14 mouse cellular contexts compared by ENCODE assay signal in the genomic region with DNA sequence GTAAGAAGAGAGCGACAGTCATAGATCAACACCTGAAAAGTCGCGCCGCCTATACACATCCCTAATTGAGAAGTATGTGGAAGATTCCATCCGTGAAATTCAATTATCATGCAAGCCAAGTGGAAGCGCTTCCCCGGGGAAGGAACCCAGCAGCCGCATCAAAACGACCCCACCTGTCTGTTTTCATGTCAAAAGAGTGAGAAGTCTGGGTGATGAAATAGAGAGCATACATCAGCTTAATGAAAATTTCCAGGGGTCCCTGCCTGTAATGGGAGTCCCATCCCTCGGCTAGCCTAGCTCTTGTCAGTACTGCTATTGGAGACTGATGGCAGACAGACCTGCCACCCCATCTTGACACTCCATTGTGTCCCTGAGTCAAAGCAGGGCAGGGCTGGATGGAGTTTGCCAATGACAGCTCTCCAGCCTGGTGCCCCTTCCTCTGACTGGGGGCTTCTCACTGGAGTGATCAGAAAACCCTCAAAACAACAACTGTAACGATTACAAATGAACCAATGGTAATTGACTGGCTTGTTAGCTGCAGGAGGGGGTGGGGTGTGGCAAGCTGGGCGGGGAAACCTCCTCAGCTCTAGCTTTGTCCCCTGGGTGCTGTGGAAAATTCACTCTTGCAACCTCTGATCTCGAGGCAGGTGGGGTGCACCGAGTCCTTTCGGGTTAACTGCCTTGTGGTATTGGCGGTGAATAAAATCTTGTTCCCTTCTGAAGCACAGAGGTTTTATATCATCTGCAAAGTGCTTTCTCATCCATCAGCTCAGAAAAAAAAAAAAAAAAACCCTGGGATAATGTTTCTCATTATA.
DNase-seq lines count a peak whose midpoint lies in the region; ATAC-seq lines count a peak whose summit lies in the region.
"Had no signal": no experiment of that assay in that cellular context is flagged by ENCODE, and none has a peak within 500 bp of the region (broad histone marks: within the 10 kb centered on the region; RNA-seq: fewer than 3 reads in every experiment).

No protein-coding gene starts in this region.

- H3K36me3 ChIP-seq in midbrain, embryonic 14.5 days (ENCODE audit: control insufficient read depth, insufficient read depth, low read length) = no peaks in the 10 kb centered on the region
- H3K36me3 ChIP-seq in midbrain, embryonic 10.5 days = no peaks in the 10 kb centered on the region
- no peaks in the 10 kb centered on the region for H3K36me3 ChIP-seq in hindbrain, embryonic 12.5 days
- no peaks in the 10 kb centered on the region for H3K36me3 ChIP-seq in neural tube, embryonic 14.5 days (ENCODE audit: control insufficient read depth, insufficient read depth, low read length)

- DNase-seq in midbrain, embryonic 14.5 days = peak; percentile 61
- DNase-seq in midbrain, embryonic 10.5 days (ENCODE audit: low spot score) = no peak
- DNase-seq in left cerebral cortex, adult 11 months (ENCODE audit: low spot score) = no peak
- no peak for DNase-seq in layer of hippocampus, adult 11-12 months (ENCODE audit: low spot score)
- DNase-seq in gastrocnemius, postnatal 10 days = no peak
- no peak for DNase-seq in adrenal gland, postnatal 36 days
- DNase-seq: cerebellum, postnatal 14 days; heart, postnatal 14 days; kidney, adult 8-10 months had no signal

- WGBS in midbrain, embryonic 14.5 days = 26% methylated on average over 16 of the region's 16 CpGs
- 54% methylated on average over 16 of the region's 16 CpGs for WGBS in midbrain, embryonic 10.5 days
- WGBS in hindbrain, embryonic 12.5 days = 27% methylated on average over 16 of the region's 16 CpGs
- WGBS in neural tube, embryonic 14.5 days = 20% methylated on average over 16 of the region's 16 CpGs

- H3K9me3 ChIP-seq in midbrain, embryonic 14.5 days (ENCODE audit: control insufficient read depth, low read length) = no peaks in the 10 kb centered on the region
- H3K9me3 ChIP-seq in midbrain, embryonic 10.5 days (replicated peaks) = no peaks in the 10 kb centered on the region
- no peaks in the 10 kb centered on the region for H3K9me3 ChIP-seq in hindbrain, embryonic 12.5 days (replicated peaks)
- H3K9me3 ChIP-seq in neural tube, embryonic 14.5 days (ENCODE audit: control insufficient read depth, low read length) = no peaks in the 10 kb centered on the region

- no peaks in the 10 kb centered on the region for H3K27me3 ChIP-seq in midbrain, embryonic 14.5 days (ENCODE audit: control insufficient read depth, insufficient read depth, low read length)
- peaks cover 27% of the 10 kb centered on the region; the same call in 1 of the 2 replicates for H3K27me3 ChIP-seq in midbrain, embryonic 10.5 days (ENCODE audit: low read depth, poor library complexity, severe bottlenecking)
- no peaks in the 10 kb centered on the region for H3K27me3 ChIP-seq in hindbrain, embryonic 12.5 days
- no peaks in the 10 kb centered on the region for H3K27me3 ChIP-seq in neural tube, embryonic 14.5 days (ENCODE audit: control insufficient read depth, insufficient read depth, low read length)

- no peak overlapping the region for H3K4me3 ChIP-seq in midbrain, embryonic 14.5 days (replicated peaks; ENCODE audit: low read depth, low read length)
- no peak overlapping the region for H3K4me3 ChIP-seq in midbrain, embryonic 10.5 days
- H3K4me3 ChIP-seq in hindbrain, embryonic 12.5 days = no peak overlapping the region
- H3K4me3 ChIP-seq in neural tube, embryonic 14.5 days (ENCODE audit: low read depth, low read length) = no peak overlapping the region
- H3K4me3 ChIP-seq: erythroblast, embryonic 14.5 days had no signal

- H3K9ac ChIP-seq in midbrain, embryonic 14.5 days (replicated peaks; ENCODE audit: low read length) = no peak overlapping the region; the same call in 1 of the 2 replicates
- no peak overlapping the region for H3K9ac ChIP-seq in hindbrain, embryonic 12.5 days
- no peak overlapping the region for H3K9ac ChIP-seq in neural tube, embryonic 14.5 days (replicated peaks; ENCODE audit: low read depth, low read length)
- H3K9ac ChIP-seq: liver, embryonic 14.5 days had no signal

- H3K27ac ChIP-seq in midbrain, embryonic 14.5 days (replicated peaks; ENCODE audit: low read depth, low read length) = peak overlapping the region; percentile 57
- H3K27ac ChIP-seq in midbrain, embryonic 10.5 days (replicated peaks) = no peak overlapping the region
- peak overlapping the region; percentile 70 for H3K27ac ChIP-seq in hindbrain, embryonic 12.5 days
- H3K27ac ChIP-seq in neural tube, embryonic 14.5 days (ENCODE audit: low read depth, low read length) = no peak overlapping the region
- H3K27ac ChIP-seq: liver, embryonic 14.5 days; macrophage had no signal

- H3K4me1 ChIP-seq in midbrain, embryonic 14.5 days (ENCODE audit: control insufficient read depth, insufficient read depth, low read length) = peaks cover 22% of the 10 kb centered on the region
- peaks cover 22% of the 10 kb centered on the region for H3K4me1 ChIP-seq in midbrain, embryonic 10.5 days
- peaks cover 22% of the 10 kb centered on the region for H3K4me1 ChIP-seq in hindbrain, embryonic 12.5 days
- peaks cover 12% of the 10 kb centered on the region for H3K4me1 ChIP-seq in neural tube, embryonic 14.5 days (ENCODE audit: control insufficient read depth, insufficient read depth, low read length)

- H3K4me2 ChIP-seq in midbrain, embryonic 14.5 days (ENCODE audit: low read length) = peak overlapping the region; percentile 22
- H3K4me2 ChIP-seq in hindbrain, embryonic 12.5 days (replicated peaks) = peak overlapping the region; percentile 8; the same call in 1 of the 2 replicates
- H3K4me2 ChIP-seq in neural tube, embryonic 14.5 days (ENCODE audit: low read depth, low read length) = 0 out of 2 replicates have a peak overlapping the region, but pooled peaks have one; percentile 1

- ATAC-seq in midbrain, embryonic 14.5 days (ENCODE audit: low FRiP score, low TSS enrichment) = peak; percentile 17; the same call in 1 of the 2 replicates
- peak; percentile 71 for ATAC-seq in hindbrain, embryonic 12.5 days (ENCODE audit: low FRiP score)
- ATAC-seq in neural tube, embryonic 14.5 days (ENCODE audit: low read depth) = peak; percentile 71

Comparison
In these comparisons a context has a peak if more than half of its experiments do, and no peak if none do; other contexts are left out.
1. H3K27ac ChIP-seq: peak in midbrain, embryonic 14.5 days (single experiment) and hindbrain, embryonic 12.5 days (single experiment); none in midbrain, embryonic 10.5 days (single experiment) and neural tube, embryonic 14.5 days (single experiment).
2. ATAC-seq: peak in every context shown above with its lines; median percentile 71 in hindbrain, embryonic 12.5 days; 71 in neural tube, embryonic 14.5 days; 17 in midbrain, embryonic 14.5 days.
3. Peak in every context shown above with its lines, with median percentiles within 50 percentile points of each other: H3K4me2 ChIP-seq.